Mouse (Mus musculus) heart, embryonic 11.5 days (tissue): ENCODE data around the gene Cish. TPM values are rescaled to one million over a fixed set of nuclear protein-coding genes. Genes with fewer than 3 reads are reported as not detected.

Source experiments
- ATAC-seq: fragments of 200-750 bp; cut with Nextera tagmentation; replicated peaks from 2 replicates; pipeline ENCODE4 v1.8.0; 2017; ENCODE audit warnings: moderate library complexity; ENCODE audit not compliant: insufficient number of reproducible peaks, low FRiP score, low TSS enrichment
- H3K27ac ChIP-seq: fragments of 300-500 bp; sonication (generic); 2 replicates; pipeline ENCODE4 v1.5.1; 2014; ENCODE audit warnings: mild to moderate bottlenecking, low read depth, low read length
- H3K27me3 ChIP-seq: fragments of 300-500 bp; sonication (generic); 2 replicates; pipeline ENCODE4 v1.6.1; 2014; ENCODE audit warnings: mild to moderate bottlenecking, low read length, mixed read lengths; ENCODE audit not compliant: control insufficient read depth, insufficient read depth
- H3K36me3 ChIP-seq: fragments of 300-500 bp; sonication (generic); 2 replicates; pipeline ENCODE4 v1.6.1; 2014; ENCODE audit warnings: mild to moderate bottlenecking, low read length, moderate library complexity, mixed read lengths; ENCODE audit not compliant: control insufficient read depth, insufficient read depth
- H3K4me1 ChIP-seq: fragments of 300-500 bp; sonication (generic); 2 replicates; pipeline ENCODE4 v1.6.1; 2014; ENCODE audit warnings: low read length; ENCODE audit not compliant: control insufficient read depth, insufficient read depth
- H3K4me2 ChIP-seq: fragments of 300-500 bp; sonication (generic); 2 replicates; pipeline ENCODE4 v1.6.1; 2014; ENCODE audit warnings: mild to moderate bottlenecking, moderate library complexity
- H3K4me3 ChIP-seq: fragments of 300-500 bp; sonication (generic); 2 replicates; pipeline ENCODE4 v1.5.1; 2014; ENCODE audit warnings: low read depth, low read length
- H3K9ac ChIP-seq: fragments of 300-500 bp; sonication (generic); 2 replicates; pipeline ENCODE4 v1.6.1; 2014; ENCODE audit warnings: mild to moderate bottlenecking, low read depth, low read length, moderate library complexity
- H3K9me3 ChIP-seq: fragments of 300-500 bp; sonication (generic); replicated peaks from 2 replicates; pipeline ENCODE4 v1.6.1; 2016; ENCODE audit warnings: low read length; ENCODE audit not compliant: control insufficient read depth
- whole genome bisulfite sequencing: fragments of 180-500 bp; shearing (Covaris S2); extraction: QIAGEN DNeasy Blood & Tissue Kit; methylation state at CpG from one replicate; pipeline ENCODE4 v1.1.7; 2014; ENCODE audit not compliant: insufficient replicate concordance; 5-methylcytosine and 5-hydroxymethylcytosine counted together
- polyA plus RNA-seq: library from polyadenylated mRNA; unstranded; fragments of >200 nt; fragmentation: Nextera tagmentation; extraction: Ambion mirVana; gene quantifications from 2 replicates; pipeline ENCODE4 v1.2.1, GENCODE M21; 2014

Cish gene
- polyA plus RNA-seq, 1 experiment from 2014 or later = 7.7 TPM

- H3K27me3 ChIP-seq = no peaks in the 10 kb centered on the region
- no peak overlapping the region for H3K4me3 ChIP-seq
- no peak overlapping the region for H3K4me2 ChIP-seq
- H3K36me3 ChIP-seq = no peaks in the 10 kb centered on the region
- no peak overlapping the region for H3K9ac ChIP-seq
- no peaks in the 10 kb centered on the region for H3K9me3 ChIP-seq
- 67% methylated on average over 1 of the region's 1 CpGs for WGBS
- H3K27ac ChIP-seq = no peak overlapping the region
- H3K4me1 ChIP-seq = peaks cover 2% of the 10 kb centered on the region; the same call in 1 of the 2 replicates
- no peak for ATAC-seq
Measured at GRCm38 (mm10) chr9:107269772-107270171, 26.1 kb upstream of the Cish start.

GRCm38 (mm10) chr9:107271177-107271938 lies 24.5 kb upstream of the Cish start:
- H3K4me2 ChIP-seq = no peak overlapping the region
- no peak overlapping the region for H3K27ac ChIP-seq
- H3K27me3 ChIP-seq = no peaks in the 10 kb centered on the region; the same call in 1 of the 2 replicates
- no peak overlapping the region for H3K4me3 ChIP-seq
- H3K4me1 ChIP-seq = peaks cover 2% of the 10 kb centered on the region; the same call in 1 of the 2 replicates
- H3K9me3 ChIP-seq = no peaks in the 10 kb centered on the region
- no peak for ATAC-seq
- no peak overlapping the region for H3K9ac ChIP-seq
- WGBS = 63% methylated on average over 7 of the region's 7 CpGs
- no peaks in the 10 kb centered on the region for H3K36me3 ChIP-seq

GRCm38 (mm10) chr9:107272284-107272683 lies 23.5 kb upstream of the Cish start:
- 30% methylated on average over 4 of the region's 4 CpGs for WGBS
- Histone ChIP-seq H3K4me2 (no peak overlapping the region), H3K27me3 (no peaks in the 10 kb centered on the region; the same call in 1 of the 2 replicates), H3K4me3 (no peak overlapping the region), H3K36me3 (no peaks in the 10 kb centered on the region), H3K4me1 (peaks cover 2% of the 10 kb centered on the region; the same call in 1 of the 2 replicates), H3K9me3 (no peaks in the 10 kb centered on the region), H3K27ac (no peak overlapping the region), H3K9ac (no peak overlapping the region)
- 0 out of 2 replicates have a peak, but pooled peaks have one; percentile 18 for ATAC-seq

GRCm38 (mm10) chr9:107273184-107273583 lies 22.6 kb upstream of the Cish start:
- Histone ChIP-seq H3K4me2 (no peak overlapping the region), H3K9ac (no peak overlapping the region), H3K9me3 (no peaks in the 10 kb centered on the region), H3K4me3 (no peak overlapping the region), H3K36me3 (no peaks in the 10 kb centered on the region), H3K27ac (no peak overlapping the region), H3K27me3 (no peaks in the 10 kb centered on the region; the same call in 1 of the 2 replicates), H3K4me1 (peaks cover 2% of the 10 kb centered on the region; the same call in 1 of the 2 replicates)
- WGBS = 64% methylated on average over 10 of the region's 10 CpGs
- no peak for ATAC-seq

- H3K36me3 ChIP-seq = no peaks in the 10 kb centered on the region
- H3K27me3 ChIP-seq = no peaks in the 10 kb centered on the region; the same call in 1 of the 2 replicates
- H3K4me1 ChIP-seq = peaks cover 10% of the 10 kb centered on the region
- H3K4me3 ChIP-seq = no peak overlapping the region
- no peak overlapping the region for H3K9ac ChIP-seq
- H3K4me2 ChIP-seq = no peak overlapping the region
- no peak overlapping the region for H3K27ac ChIP-seq
- H3K9me3 ChIP-seq = no peaks in the 10 kb centered on the region
- no peak for ATAC-seq
- WGBS = 77% methylated on average over 6 of the region's 6 CpGs
Measured at GRCm38 (mm10) chr9:107274751-107275150, 21.1 kb upstream of the Cish start.

- Histone ChIP-seq H3K4me2 (no peak overlapping the region), H3K27ac (no peak overlapping the region), H3K36me3 (no peaks in the 10 kb centered on the region), H3K27me3 (no peaks in the 10 kb centered on the region; the same call in 1 of the 2 replicates), H3K9me3 (no peaks in the 10 kb centered on the region), H3K4me3 (no peak overlapping the region), H3K4me1 (peaks cover 18% of the 10 kb centered on the region), H3K9ac (no peak overlapping the region)
- 75% methylated on average over 5 of the region's 5 CpGs for WGBS
- ATAC-seq = no peak
Measured at GRCm38 (mm10) chr9:107275710-107276109, 20.1 kb upstream of the Cish start.

GRCm38 (mm10) chr9:107277603-107278002 lies 18.2 kb upstream of the Cish start:
- H3K4me3 ChIP-seq = no peak overlapping the region
- ATAC-seq = no peak
- H3K27ac ChIP-seq = no peak overlapping the region
- peaks cover 18% of the 10 kb centered on the region for H3K4me1 ChIP-seq
- no peaks in the 10 kb centered on the region for H3K36me3 ChIP-seq
- no peak overlapping the region for H3K4me2 ChIP-seq
- no peaks in the 10 kb centered on the region; the same call in 1 of the 2 replicates for H3K27me3 ChIP-seq
- WGBS = 81% methylated on average over 7 of the region's 7 CpGs
- H3K9me3 ChIP-seq = no peaks in the 10 kb centered on the region
- no peak overlapping the region for H3K9ac ChIP-seq

GRCm38 (mm10) chr9:107278126-107278525 lies 17.7 kb upstream of the Cish start:
- Histone ChIP-seq H3K9me3 (no peaks in the 10 kb centered on the region), H3K27ac (no peak overlapping the region), H3K27me3 (no peaks in the 10 kb centered on the region; the same call in 1 of the 2 replicates), H3K9ac (no peak overlapping the region), H3K4me2 (no peak overlapping the region), H3K4me3 (no peak overlapping the region), H3K36me3 (no peaks in the 10 kb centered on the region), H3K4me1 (peaks cover 18% of the 10 kb centered on the region)
- WGBS = 41% methylated on average over 4 of the region's 4 CpGs
- no peak for ATAC-seq
